Mouse (Mus musculus) limb, embryonic 13.5 days (tissue): Measurements from ENCODE around the gene Rad51ap1. TPM values are rescaled to one million over a fixed set of nuclear protein-coding genes. Genes with fewer than 3 reads are reported as not detected.
A peak's percentile ranks its signal among the peaks of the same experiment; 100 is the strongest.

ENCODE experiments used
- ATAC-seq: fragments of 200-750 bp; cut with Nextera tagmentation; 2 replicates; pipeline ENCODE4 v1.8.0; 2017; ENCODE audit warnings: low read depth, moderate number of reproducible peaks, moderate TSS enrichment; ENCODE audit not compliant: low FRiP score
- H3K27ac ChIP-seq: fragments of 300-500 bp; sonication (generic); 2 replicates; pipeline ENCODE4 v1.5.1; 2015; ENCODE audit warnings: inconsistent platforms, mild to moderate bottlenecking, moderate library complexity
- H3K27me3 ChIP-seq: fragments of 300-500 bp; sonication (generic); 2 replicates; pipeline ENCODE4 v1.6.1; 2015; ENCODE audit warnings: mild to moderate bottlenecking, inconsistent platforms
- H3K36me3 ChIP-seq: fragments of 300-500 bp; sonication (generic); 2 replicates; pipeline ENCODE4 v1.6.1; 2015; ENCODE audit warnings: inconsistent platforms, mild to moderate bottlenecking, moderate library complexity
- H3K4me1 ChIP-seq: fragments of 300-500 bp; sonication (generic); 2 replicates; pipeline ENCODE4 v1.6.1; 2015; ENCODE audit warnings: inconsistent platforms
- H3K4me2 ChIP-seq: fragments of 300-500 bp; sonication (generic); replicated peaks from 2 replicates; pipeline ENCODE4 v1.6.1; 2015; ENCODE audit warnings: inconsistent platforms, mild to moderate bottlenecking, moderate library complexity
- H3K4me3 ChIP-seq: fragments of 300-500 bp; sonication (generic); 2 replicates; pipeline ENCODE4 v1.5.1; 2015; ENCODE audit warnings: moderate library complexity, mild to moderate bottlenecking, inconsistent platforms
- H3K9ac ChIP-seq: fragments of 300-500 bp; sonication (generic); 2 replicates; pipeline ENCODE4 v1.6.1; 2015; ENCODE audit warnings: mild to moderate bottlenecking, inconsistent platforms
- H3K9me3 ChIP-seq: fragments of 300-500 bp; sonication (generic); 2 replicates; pipeline ENCODE4 v1.6.1; 2016; ENCODE audit warnings: inconsistent platforms
- WGBS: fragments of 180-500 bp; shearing (Covaris S2); methylation state at CpG from one replicate; pipeline ENCODE4 v1.1.7; 2015; 5-methylcytosine and 5-hydroxymethylcytosine counted together
- polyA plus RNA-seq: library from polyadenylated mRNA; unstranded; fragments of >200 nt; fragmentation: Nextera tagmentation; extraction: Ambion mirVana; gene quantifications from 2 replicates; pipeline ENCODE4 v1.2.1, GENCODE M21; 2015

Rad51ap1 gene
- polyA plus RNA-seq, 1 experiment from 2014 or later, result 63.8 TPM

DNA sequence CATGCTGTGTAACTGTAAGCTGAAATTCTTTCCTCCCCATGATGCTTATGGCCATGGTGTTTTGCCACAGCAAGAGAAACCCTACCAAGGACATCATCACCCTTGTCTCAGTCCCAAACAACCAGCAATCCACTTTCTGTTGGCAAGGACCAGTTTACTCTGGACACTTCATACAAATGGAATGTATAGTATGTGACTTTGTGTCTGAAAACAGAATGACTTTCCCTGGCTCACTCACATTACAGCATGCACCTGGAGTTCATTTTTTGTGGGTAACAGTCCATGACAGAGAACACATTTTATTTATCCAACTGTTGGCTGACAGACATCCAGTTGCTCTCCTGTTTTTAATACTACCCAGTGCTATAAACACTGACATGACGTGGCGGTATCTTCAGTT, 6.5 kb downstream of the Rad51ap1 start:
- H3K9me3 ChIP-seq, result no peaks in the 10 kb centered on the region
- no peaks in the 10 kb centered on the region for H3K27me3 ChIP-seq
- ATAC-seq, result no peak
- no peak overlapping the region for H3K9ac ChIP-seq
- peaks cover 53% of the 10 kb centered on the region for H3K36me3 ChIP-seq
- H3K4me3 ChIP-seq, result no peak overlapping the region
- H3K4me1 ChIP-seq, result peaks cover 7% of the 10 kb centered on the region; the same call in 1 of the 2 replicates
- WGBS, result 76% methylated on average over 2 of the region's 2 CpGs
- H3K4me2 ChIP-seq, result no peak overlapping the region
- H3K27ac ChIP-seq, result no peak overlapping the region

DNA sequence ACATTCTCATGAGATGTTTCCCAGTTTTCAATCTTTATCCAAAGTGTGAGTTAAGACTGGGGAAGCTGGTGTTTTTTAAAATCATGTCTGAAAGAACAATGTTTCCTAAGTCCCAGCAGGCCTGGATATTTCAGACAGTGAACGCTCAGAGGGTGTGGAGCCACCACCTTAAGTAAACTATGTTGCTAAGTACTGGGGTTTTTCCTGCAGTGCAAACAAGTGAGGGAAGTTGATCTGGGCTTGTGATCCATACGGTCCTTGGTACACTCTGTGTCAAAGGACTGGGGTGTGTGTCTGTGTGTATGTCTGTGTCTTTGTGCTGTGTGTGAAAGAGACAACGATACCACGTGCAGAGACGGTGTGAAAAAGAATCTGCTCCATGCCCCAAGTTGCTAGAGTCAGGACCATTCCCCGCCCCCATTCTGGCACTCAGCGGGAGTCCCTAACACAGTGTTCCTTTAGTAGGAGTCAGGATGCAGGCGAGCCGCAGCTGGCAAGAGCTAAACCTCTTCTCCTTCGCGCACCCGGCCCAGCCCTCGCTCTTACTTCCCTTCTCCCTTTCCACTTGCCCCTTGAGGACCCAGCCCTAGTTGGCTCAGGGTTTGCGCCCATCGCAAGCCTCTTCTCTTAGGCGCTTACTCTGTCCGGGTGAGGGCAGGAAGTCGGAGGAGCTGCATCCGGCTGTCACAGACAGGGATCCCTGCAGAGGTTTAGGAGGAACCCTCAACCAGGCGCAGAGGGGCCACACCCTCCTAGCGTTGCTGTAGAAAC, 18.1 kb downstream of the Rad51ap1 start, which contains the start of gene Dyrk4:
Gene Dyrk4 (minus strand): TSS at position 729 of the 771 bp plus-strand sequence.
- Histone ChIP-seq H3K27me3 (no peaks in the 10 kb centered on the region), H3K9ac (no peak within 1 kb of the TSS), H3K36me3 (peaks cover 41% of the 10 kb centered on the region), H3K4me2 (peak within 1 kb of the TSS; percentile 49), H3K4me3 (peak within 1 kb of the TSS; percentile 18; the same call in 1 of the 2 replicates), H3K9me3 (no peaks in the 10 kb centered on the region), H3K4me1 (0 out of 2 replicates have a peak, but pooled peaks cover 4% of the 10 kb centered on the region), H3K27ac (no peak within 1 kb of the TSS; the same call in 1 of the 2 replicates)
- ATAC-seq, result no peak
- WGBS, result 9% methylated on average over 21 of the region's 21 CpGs

DNA sequence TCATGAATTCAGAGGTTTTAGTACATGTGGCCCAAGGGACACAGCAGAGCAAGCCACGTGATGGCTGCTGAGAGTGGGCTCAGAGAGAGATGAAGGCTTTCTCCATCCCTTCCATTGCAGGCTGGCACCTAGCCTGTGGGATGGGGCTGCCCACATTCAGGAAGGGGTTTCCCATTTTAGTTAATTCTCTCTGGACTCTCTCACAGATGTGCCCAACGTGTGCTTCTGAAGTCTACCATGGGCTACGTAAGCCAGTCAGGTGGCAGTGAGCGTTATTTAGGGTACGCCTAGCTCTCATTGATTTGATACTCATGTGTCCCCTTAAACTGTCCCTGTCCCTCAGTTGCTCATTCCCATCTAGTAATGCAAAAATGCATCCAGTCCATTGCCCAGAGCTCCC, 24.5 kb downstream of the Rad51ap1 start:
- 73% methylated on average over 5 of the region's 5 CpGs for WGBS
- no peak for ATAC-seq
- no peak overlapping the region for H3K9ac ChIP-seq
- no peak overlapping the region for H3K27ac ChIP-seq
- H3K9me3 ChIP-seq, result no peaks in the 10 kb centered on the region
- H3K27me3 ChIP-seq, result no peaks in the 10 kb centered on the region
- H3K4me3 ChIP-seq, result no peak overlapping the region
- H3K4me1 ChIP-seq, result no peaks in the 10 kb centered on the region
- no peaks in the 10 kb centered on the region for H3K36me3 ChIP-seq
- no peak overlapping the region for H3K4me2 ChIP-seq

DNA sequence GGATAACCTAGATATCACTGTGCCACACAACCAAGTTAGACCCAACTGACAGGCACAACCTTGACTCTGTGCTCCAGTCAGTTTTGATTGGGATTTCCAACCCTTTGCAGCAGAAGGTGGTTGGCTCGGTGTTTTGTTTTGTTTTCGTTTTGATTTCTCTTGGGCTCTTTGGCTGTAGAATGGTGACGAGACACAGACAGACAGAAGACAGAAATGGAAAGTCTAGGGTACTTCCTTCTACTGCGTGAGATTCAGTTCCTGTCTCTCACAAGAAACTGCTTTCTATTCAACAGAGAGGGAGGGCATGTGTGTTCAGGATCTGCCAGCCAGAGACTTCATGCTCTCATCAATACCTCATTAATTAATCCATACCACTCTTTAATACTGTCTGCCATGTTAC, 28.7 kb downstream of the Rad51ap1 start:
- Histone ChIP-seq H3K4me3 (no peak overlapping the region), H3K9me3 (no peaks in the 10 kb centered on the region), H3K4me2 (no peak overlapping the region), H3K27me3 (no peaks in the 10 kb centered on the region), H3K27ac (no peak overlapping the region), H3K4me1 (no peaks in the 10 kb centered on the region), H3K9ac (no peak overlapping the region), H3K36me3 (no peaks in the 10 kb centered on the region)
- WGBS, result 84% methylated on average over 4 of the region's 4 CpGs
- ATAC-seq, result no peak

DNA sequence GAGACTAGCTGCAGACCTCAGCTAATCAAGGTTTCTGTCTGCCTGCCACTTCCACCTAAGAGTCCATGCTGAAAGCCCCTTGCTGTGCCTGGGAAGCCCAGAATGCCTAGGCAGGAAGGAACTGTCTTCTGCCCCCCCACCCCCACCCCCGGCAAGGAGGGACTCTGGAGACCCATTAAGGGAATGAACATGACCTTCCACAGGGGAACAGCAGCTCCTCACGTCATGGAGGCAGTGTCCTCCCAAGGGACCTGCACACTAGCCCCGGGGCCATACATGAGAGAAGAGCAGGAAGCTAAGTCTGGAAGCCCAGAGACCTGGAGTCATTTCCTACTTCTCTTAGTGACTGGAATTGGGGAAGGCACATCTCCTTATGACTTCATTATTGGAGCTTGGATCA, 31.5 kb downstream of the Rad51ap1 start:
- H3K4me1 ChIP-seq, result no peaks in the 10 kb centered on the region
- H3K4me2 ChIP-seq, result no peak overlapping the region
- H3K27me3 ChIP-seq, result no peaks in the 10 kb centered on the region
- H3K27ac ChIP-seq, result no peak overlapping the region
- ATAC-seq, result no peak
- no peak overlapping the region for H3K4me3 ChIP-seq
- no peaks in the 10 kb centered on the region for H3K9me3 ChIP-seq
- no peaks in the 10 kb centered on the region for H3K36me3 ChIP-seq
- WGBS, result 61% methylated on average over 3 of the region's 3 CpGs
- no peak overlapping the region for H3K9ac ChIP-seq

DNA sequence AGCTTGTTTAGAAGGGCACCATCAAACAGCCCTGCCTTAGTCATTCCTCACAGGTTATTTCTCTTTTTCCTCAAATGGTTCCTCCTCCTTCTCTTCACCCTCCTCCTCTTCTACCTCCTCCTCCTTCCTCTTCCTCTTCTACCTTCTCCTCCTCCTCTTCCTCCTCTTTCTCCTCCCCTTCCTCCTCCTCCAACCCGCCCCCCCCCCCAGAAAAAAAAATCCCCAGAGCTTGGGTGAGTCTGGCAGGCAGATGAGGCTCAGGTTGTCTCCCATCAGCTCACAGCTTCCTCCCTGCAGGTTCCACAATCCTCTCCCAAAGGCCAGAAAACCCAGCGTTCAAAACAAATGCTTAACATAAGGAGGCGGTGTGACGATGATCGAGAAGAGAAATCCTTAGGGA, 32.0 kb downstream of the Rad51ap1 start:
- ATAC-seq, result no peak
- Histone ChIP-seq H3K4me1 (no peaks in the 10 kb centered on the region), H3K4me3 (no peak overlapping the region), H3K4me2 (no peak overlapping the region), H3K36me3 (no peaks in the 10 kb centered on the region), H3K9me3 (no peaks in the 10 kb centered on the region), H3K9ac (no peak overlapping the region), H3K27me3 (no peaks in the 10 kb centered on the region), H3K27ac (no peak overlapping the region)
- 81% methylated on average over 4 of the region's 5 CpGs for WGBS

DNA sequence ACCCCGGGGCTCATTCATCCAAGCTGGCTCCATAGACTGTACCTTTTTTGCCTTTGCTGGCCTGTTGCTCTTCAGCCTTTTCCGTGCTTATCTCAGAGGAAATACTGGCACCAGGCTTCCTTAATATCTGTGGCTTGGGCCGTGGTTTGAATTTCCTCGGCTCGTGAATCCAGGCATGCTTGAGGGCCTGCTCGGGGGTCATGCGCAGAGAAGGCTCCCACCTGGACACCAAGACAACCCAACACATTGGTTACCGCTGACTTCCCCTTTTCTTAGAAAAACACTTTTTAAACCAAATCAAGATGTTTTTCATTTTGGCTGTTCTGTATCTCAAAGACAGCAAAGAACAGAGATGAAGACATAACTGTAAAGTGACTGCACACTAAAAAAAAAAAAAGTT, 62.3 kb downstream of the Rad51ap1 start:
- ATAC-seq, result no peak
- no peaks in the 10 kb centered on the region for H3K4me1 ChIP-seq
- 79% methylated on average over 8 of the region's 8 CpGs for WGBS

More for the DNA sequence above, 62.3 kb downstream of the Rad51ap1 start:
- H3K9ac ChIP-seq, result no peak overlapping the region
- no peaks in the 10 kb centered on the region for H3K36me3 ChIP-seq
- peaks cover 11% of the 10 kb centered on the region for H3K27me3 ChIP-seq
- no peak overlapping the region for H3K4me2 ChIP-seq
- no peak overlapping the region for H3K27ac ChIP-seq
- no peaks in the 10 kb centered on the region for H3K9me3 ChIP-seq
- no peak overlapping the region for H3K4me3 ChIP-seq

Other genes starting within 250 kb of the Rad51ap1 start
- gene Kcna6, start 198.9 kb downstream of the Rad51ap1 start, polyA plus RNA-seq, result 8.7 and 9.0 TPM in 2 replicates
- gene Ndufa9, start 90.5 kb downstream of the Rad51ap1 start, polyA plus RNA-seq, result 186 and 195 TPM in 2 replicates
- 0.09 TPM in 1 of 2 replicates, not detected in the other for gene Akap3, start 86.5 kb downstream of the Rad51ap1 start, polyA plus RNA-seq
- not detected in 2 replicates for gene Dyrk4, start 17.7 kb downstream of the Rad51ap1 start, polyA plus RNA-seq
- gene D6Wsu163e, start 375 bp upstream of the Rad51ap1 start, polyA plus RNA-seq, result 17.2 and 18.0 TPM in 2 replicates
- 1.4 and 1.5 TPM in 2 replicates for gene Fgf6, start 76.0 kb upstream of the Rad51ap1 start, polyA plus RNA-seq
- 0.17 TPM in 1 of 2 replicates, not detected in the other for gene Fgf23, start 133.3 kb upstream of the Rad51ap1 start, polyA plus RNA-seq
- gene Tigar, start 170.0 kb upstream of the Rad51ap1 start, polyA plus RNA-seq, result 3.1 and 3.6 TPM in 2 replicates
- 1,475 and 1,588 TPM in 2 replicates for gene Ccnd2, start 212.6 kb upstream of the Rad51ap1 start, polyA plus RNA-seq